Mouse (Mus musculus): Measurements from ENCODE around the gene Mtg1.

- TF ChIP-seq POLR2A (IDR thresholded peaks at IDR 0.05; ENCODE audit: borderline replicate concordance, extremely low read depth, insufficient read depth, insufficient read length, poor library complexity, severe bottlenecking) (no peak), CTCF (IDR thresholded peaks at IDR 0.05; ENCODE audit: borderline replicate concordance, extremely low read depth, insufficient read depth, insufficient read length) (no peak)
Measured at GRCm38 (mm10) chr7:140153829-140154217, 16.5 kb downstream of the Mtg1 start.
